Mouse (Mus musculus) G1E (cell line): ENCODE measurements around the gene Trp53tg5.

ENCODE experiments used
- CTCF ChIP-seq: IDR thresholded peaks from 2 replicates; pipeline ENCODE4 v1.5.1; 2012; ENCODE audit warnings: low read depth, low read length, inconsistent platforms, mixed read lengths
- GATA2 ChIP-seq: IDR thresholded peaks from 2 replicates; pipeline ENCODE4 v1.6.1; 2012; ENCODE audit warnings: low read depth, low read length, inconsistent platforms, borderline replicate concordance

GRCm38 (mm10) chr2:164455421-164456190, 17.9 kb downstream of the Trp53tg5 start:
- TF ChIP-seq CTCF = no peak
- no peak for TF ChIP-seq GATA2
